8 mouse cellular contexts compared by ENCODE assay signal in genomic region chrX:134612285-134612959, GRCm38 (mm10). TPM values are rescaled to one million over a fixed set of nuclear protein-coding genes. Genes with fewer than 3 reads are reported as not detected.
DNase-seq lines count a peak whose midpoint lies in the region; ATAC-seq lines count a peak whose summit lies in the region.

No protein-coding gene starts in this region.

- no peaks in the 10 kb centered on the region for H3K9me3 ChIP-seq in heart, embryonic 14.5 days (ENCODE audit: control insufficient read depth, low read length)
- no peaks in the 10 kb centered on the region for H3K9me3 ChIP-seq in kidney, embryonic 16.5 days (ENCODE audit: low read length)

- 21% methylated on average over 14 of the region's 15 CpGs for WGBS in heart, embryonic 14.5 days
- WGBS in kidney, embryonic 16.5 days: 16% methylated on average over 14 of the region's 15 CpGs

- peak overlapping the region; percentile 60 for H3K9ac ChIP-seq in heart, embryonic 14.5 days (ENCODE audit: low read length)
- peak overlapping the region; percentile 55 for H3K9ac ChIP-seq in kidney, embryonic 16.5 days (replicated peaks; ENCODE audit: low read length)

- peak overlapping the region; percentile 62 for H3K4me2 ChIP-seq in heart, embryonic 14.5 days (ENCODE audit: low read length)
- peak overlapping the region; percentile 51 for H3K4me2 ChIP-seq in kidney, embryonic 16.5 days (replicated peaks; ENCODE audit: low read depth, low read length)

- peak; percentile 93 for DNase-seq in R1 (ENCODE audit: low read depth, low spot score)
- peak; percentile 82 for DNase-seq in lung, postnatal 10 days
- peak; percentile 27 for DNase-seq in ovary, postnatal 10 days (ENCODE audit: low spot score)

- H3K27me3 ChIP-seq in heart, embryonic 14.5 days (ENCODE audit: control insufficient read depth, insufficient read depth, low read length): no peaks in the 10 kb centered on the region
- no peaks in the 10 kb centered on the region; the same call in 1 of the 2 replicates for H3K27me3 ChIP-seq in kidney, embryonic 16.5 days (ENCODE audit: insufficient read depth, low read length)

- peak overlapping the region; percentile 77 for H3K27ac ChIP-seq in brown adipose tissue, adult 24 weeks (replicated peaks; ENCODE audit: low read depth, low read length)
- H3K27ac ChIP-seq in heart, embryonic 14.5 days (replicated peaks in 1 of 2; ENCODE audit: control insufficient read depth in 1 of 2, insufficient read depth in 1 of 2, low read depth in 2 of 2, low read length in 2 of 2): peak overlapping the region; percentile 85 to 95
- peak overlapping the region; percentile 92 for H3K27ac ChIP-seq in kidney, embryonic 16.5 days (ENCODE audit: low read length)

- H3K4me3 ChIP-seq in brown adipose tissue, adult 24 weeks (ENCODE audit: insufficient read depth, low read depth, low read length): peak overlapping the region; percentile 71
- H3K4me3 ChIP-seq in heart, embryonic 14.5 days (ENCODE audit: control insufficient read depth in 1 of 2, insufficient read depth in 1 of 2, low read depth in 1 of 2, low read length in 2 of 2): peak overlapping the region; percentile 34 to 48
- peak overlapping the region; percentile 27 for H3K4me3 ChIP-seq in kidney, embryonic 16.5 days (ENCODE audit: low read length)

- peak; percentile 65 for ATAC-seq in erythroid progenitor cell, adult 5-6 weeks (replicated peaks; ENCODE audit: low FRiP score, poor library complexity, severe bottlenecking)
- peak; percentile 77 for ATAC-seq in heart, embryonic 14.5 days (ENCODE audit: insufficient number of reproducible peaks, insufficient read depth, low FRiP score, low read depth)
- ATAC-seq in kidney, embryonic 16.5 days (ENCODE audit: low FRiP score, low TSS enrichment): peak; percentile 94
- no peak for ATAC-seq in activated CD4-positive, CD25-positive, alpha-beta regulatory T cell, adult 4 months

- no peaks in the 10 kb centered on the region for H3K4me1 ChIP-seq in brown adipose tissue, adult 24 weeks (ENCODE audit: control insufficient read depth, insufficient read depth, insufficient read length, low read length)
- H3K4me1 ChIP-seq in heart, embryonic 14.5 days (ENCODE audit: control insufficient read depth in 2 of 2, insufficient read depth in 2 of 2, low read length in 2 of 2): peaks cover 0 to 2% of the 10 kb centered on the region in 2 experiments; a peak in 1 of 4 replicates
- H3K4me1 ChIP-seq in kidney, embryonic 16.5 days (ENCODE audit: insufficient read depth, low read length): 0 out of 2 replicates have a peak, but pooled peaks cover 4% of the 10 kb centered on the region

- H3K36me3 ChIP-seq in heart, embryonic 14.5 days (ENCODE audit: control insufficient read depth, insufficient read depth, low read length): peaks cover under 1% of the 10 kb centered on the region; the same call in 1 of the 2 replicates
- peaks cover under 1% of the 10 kb centered on the region; the same call in 1 of the 2 replicates for H3K36me3 ChIP-seq in kidney, embryonic 16.5 days (ENCODE audit: insufficient read depth, low read length)

RNA-seq across cellular contexts. Expression of gene Hnrnph2, which starts 11.4 kb away (rescaled TPM):
- 44.5 and 46.4 TPM in 2 replicates for polyA plus RNA-seq in brown adipose tissue, adult 24 weeks (2012; ENCODE audit: insufficient read depth, insufficient read length, missing spikeins)
- 59.8 and 69.6 TPM in 2 replicates for total RNA-seq in erythroid progenitor cell, adult 5-6 weeks (2015; ENCODE audit: low replicate concordance)
- total RNA-seq in erythroid progenitor cell, adult 5-6 weeks (2017; ENCODE audit: low replicate concordance): 86.5 and 95.0 TPM in 2 replicates
- 81.0 and 85.6 TPM in 2 replicates for polyA plus RNA-seq in heart, embryonic 14.5 days (2014; fragmentation: Nextera tagmentation; extraction: Ambion mirVana)
- 168 and 172 TPM in 2 replicates for polyA plus RNA-seq in kidney, embryonic 16.5 days (2015; fragmentation: Nextera tagmentation; extraction: Ambion mirVana)
- 100 to 1,000 TPM in 1 of 2 experiments, 10 to 100 TPM in 1; 75.6 to 106 TPM for polyA plus RNA-seq in activated CD4-positive, CD25-positive, alpha-beta regulatory T cell, adult 4 months (2017; shearing (Covaris generic))

RNA-seq across cellular contexts. Expression of gene Gla, which starts 11.5 kb away (rescaled TPM):
- 3.0 and 5.2 TPM in 2 replicates for polyA plus RNA-seq in brown adipose tissue, adult 24 weeks (2012; ENCODE audit: insufficient read depth, insufficient read length, missing spikeins)
- 1.3 TPM in 1 of 2 replicates, not detected in the other for total RNA-seq in erythroid progenitor cell, adult 5-6 weeks (2015; ENCODE audit: low replicate concordance)
- total RNA-seq in erythroid progenitor cell, adult 5-6 weeks (2017; ENCODE audit: low replicate concordance): 1.4 and 2.1 TPM in 2 replicates
- 2.4 and 3.2 TPM in 2 replicates for polyA plus RNA-seq in heart, embryonic 14.5 days (2014; fragmentation: Nextera tagmentation; extraction: Ambion mirVana)
- 5.2 and 7.0 TPM in 2 replicates for polyA plus RNA-seq in kidney, embryonic 16.5 days (2015; fragmentation: Nextera tagmentation; extraction: Ambion mirVana)
- polyA plus RNA-seq in activated CD4-positive, CD25-positive, alpha-beta regulatory T cell, adult 4 months (2017; shearing (Covaris generic)): 1 to 10 TPM; 4.6 to 5.0 TPM

RNA-seq across cellular contexts. Expression of gene Rpl36a, which starts 27.0 kb away (rescaled TPM):
- 283 and 306 TPM in 2 replicates for polyA plus RNA-seq in brown adipose tissue, adult 24 weeks (2012; ENCODE audit: insufficient read depth, insufficient read length, missing spikeins)
- total RNA-seq in erythroid progenitor cell, adult 5-6 weeks (2015; ENCODE audit: low replicate concordance): 511 and 528 TPM in 2 replicates
- 549 and 1,031 TPM in 2 replicates for total RNA-seq in erythroid progenitor cell, adult 5-6 weeks (2017; ENCODE audit: low replicate concordance)
- 303 and 361 TPM in 2 replicates for polyA plus RNA-seq in heart, embryonic 14.5 days (2014; fragmentation: Nextera tagmentation; extraction: Ambion mirVana)
- 332 and 341 TPM in 2 replicates for polyA plus RNA-seq in kidney, embryonic 16.5 days (2015; fragmentation: Nextera tagmentation; extraction: Ambion mirVana)
- 100 to 1,000 TPM; 650 to 747 TPM for polyA plus RNA-seq in activated CD4-positive, CD25-positive, alpha-beta regulatory T cell, adult 4 months (2017; shearing (Covaris generic))

RNA-seq across cellular contexts. Expression of gene Btk, which starts 29.1 kb away (rescaled TPM):
- polyA plus RNA-seq in brown adipose tissue, adult 24 weeks (2012; ENCODE audit: insufficient read depth, insufficient read length, missing spikeins): 0.79 and 1.4 TPM in 2 replicates
- total RNA-seq in erythroid progenitor cell, adult 5-6 weeks (2015; ENCODE audit: low replicate concordance): 18.0 and 23.4 TPM in 2 replicates
- total RNA-seq in erythroid progenitor cell, adult 5-6 weeks (2017; ENCODE audit: low replicate concordance): 8.9 and 12.6 TPM in 2 replicates
- 0.61 and 0.85 TPM in 2 replicates for polyA plus RNA-seq in heart, embryonic 14.5 days (2014; fragmentation: Nextera tagmentation; extraction: Ambion mirVana)
- polyA plus RNA-seq in kidney, embryonic 16.5 days (2015; fragmentation: Nextera tagmentation; extraction: Ambion mirVana): 0.94 and 1.0 TPM in 2 replicates
- polyA plus RNA-seq in activated CD4-positive, CD25-positive, alpha-beta regulatory T cell, adult 4 months (2017; shearing (Covaris generic)): 1 to 10 TPM in 1 of 2 experiments, under 1 TPM in 1; 0.65 to 2.3 TPM

Comparison
In these comparisons a context has a peak if more than half of its experiments do, and no peak if none do; other contexts are left out.
1. DNase-seq: peak in every context shown above with its lines; median percentile 93 in R1; 82 in lung, postnatal 10 days; 27 in ovary, postnatal 10 days.